Mouse (Mus musculus): Measurements from ENCODE around the gene Palmd. TPM values are rescaled to one million over a fixed set of nuclear protein-coding genes. Genes with fewer than 3 reads are reported as not detected.

Gene Palmd
- polyA plus RNA-seq, 1 experiment from 2014 or later: 15.9 TPM

DNA sequence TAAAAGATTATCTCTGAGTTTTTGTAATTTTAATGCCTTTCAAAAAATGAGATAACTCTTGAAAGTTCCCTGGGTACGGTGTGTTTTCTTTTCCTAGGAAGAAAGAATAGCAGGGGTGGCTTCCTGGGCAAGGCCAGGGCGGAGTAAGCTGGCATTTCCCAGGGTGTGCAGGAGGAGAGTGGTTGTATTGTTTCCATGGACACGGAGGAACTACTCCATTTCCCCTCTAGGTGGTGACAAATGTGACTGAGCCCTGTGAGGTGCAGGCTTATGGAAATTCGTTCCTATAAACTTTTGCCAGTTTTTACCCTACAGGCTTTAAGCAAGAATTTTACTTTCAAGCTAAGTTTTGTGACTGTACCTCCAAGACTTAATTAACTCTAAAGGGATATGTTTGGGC lies 2.6 kb downstream of the Palmd start:
- peaks cover 9% of the 10 kb centered on the region; the same call in 1 of the 2 replicates for H3K4me1 ChIP-seq (ENCODE audit: control insufficient read depth, insufficient read depth, low read length)
- H3K27ac ChIP-seq (ENCODE audit: low read depth, low read length): no peak overlapping the region
- H3K4me2 ChIP-seq (ENCODE audit: low read length): peak overlapping the region; percentile 52; the same call in 1 of the 2 replicates
- no peaks in the 10 kb centered on the region for H3K36me3 ChIP-seq (ENCODE audit: control insufficient read depth, insufficient read depth, low read length)
- ATAC-seq (peak; percentile 75), DNase-seq (ENCODE audit: low spot score) (peak; percentile 81)
- H3K9ac ChIP-seq (ENCODE audit: low read length): no peak overlapping the region
- WGBS: 13% methylated on average over 4 of the region's 4 CpGs
- no peaks in the 10 kb centered on the region for H3K9me3 ChIP-seq (replicated peaks; ENCODE audit: control insufficient read depth, low read length)
- H3K27me3 ChIP-seq (replicated peaks; ENCODE audit: control insufficient read depth, insufficient read depth, low read length): no peaks in the 10 kb centered on the region
- no peak overlapping the region for H3K4me3 ChIP-seq (ENCODE audit: low read depth, low read length)

DNA sequence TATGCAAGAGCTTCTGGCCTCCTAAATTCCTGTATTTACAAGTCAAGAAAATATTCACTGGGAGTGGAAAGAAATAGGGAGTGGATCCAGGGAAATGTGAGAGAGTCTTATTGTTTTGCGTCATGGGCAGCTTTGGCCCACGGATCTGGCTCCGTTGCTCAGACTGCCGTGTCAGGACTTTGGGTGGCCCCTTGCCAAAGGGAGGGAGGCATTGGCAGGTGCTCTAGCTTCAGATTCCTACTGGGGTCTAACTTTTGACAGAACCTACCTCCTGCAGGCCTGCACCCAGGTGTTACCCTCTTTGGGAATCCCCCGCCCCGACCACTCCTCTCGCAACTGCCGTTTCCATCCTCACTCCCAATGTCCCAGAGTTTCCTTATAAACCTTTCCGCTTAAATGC lies 4.4 kb downstream of the Palmd start:
- Histone ChIP-seq H3K27me3 (replicated peaks; ENCODE audit: control insufficient read depth, insufficient read depth, low read length) (no peaks in the 10 kb centered on the region), H3K36me3 (ENCODE audit: control insufficient read depth, insufficient read depth, low read length) (no peaks in the 10 kb centered on the region), H3K9ac (ENCODE audit: low read length) (no peak overlapping the region), H3K9me3 (replicated peaks; ENCODE audit: control insufficient read depth, low read length) (no peaks in the 10 kb centered on the region), H3K4me3 (ENCODE audit: low read depth, low read length) (no peak overlapping the region), H3K4me2 (ENCODE audit: low read length) (no peak overlapping the region), H3K27ac (ENCODE audit: low read depth, low read length) (no peak overlapping the region), H3K4me1 (ENCODE audit: control insufficient read depth, insufficient read depth, low read length) (peaks cover 7% of the 10 kb centered on the region; the same call in 1 of the 2 replicates)
- WGBS: 81% methylated on average over 9 of the region's 9 CpGs
- ATAC-seq (no peak), DNase-seq (ENCODE audit: low spot score) (no peak)

DNA sequence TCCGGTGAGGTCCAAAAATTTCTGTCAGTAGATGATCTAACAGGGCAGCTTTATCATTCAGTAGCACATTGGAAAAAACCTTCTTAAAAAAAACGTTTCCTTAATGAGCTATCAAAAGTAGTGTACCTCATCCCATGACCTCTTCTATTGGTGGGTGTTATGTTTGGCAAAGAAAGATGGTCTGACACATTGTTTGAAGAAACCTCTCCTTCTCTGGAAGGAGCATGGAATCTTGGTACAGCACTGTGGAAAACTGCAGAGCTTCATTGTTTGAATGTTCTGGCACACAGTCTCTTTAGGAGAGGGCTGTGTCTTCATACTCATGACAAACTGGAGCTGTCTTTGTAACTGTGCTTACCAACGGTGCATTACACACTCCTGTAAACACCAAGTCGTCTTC lies 5.6 kb downstream of the Palmd start:
- no peaks in the 10 kb centered on the region for H3K36me3 ChIP-seq (ENCODE audit: control insufficient read depth, insufficient read depth, low read length)
- no peak overlapping the region for H3K4me2 ChIP-seq (ENCODE audit: low read length)
- H3K27ac ChIP-seq (ENCODE audit: low read depth, low read length): no peak overlapping the region
- H3K4me1 ChIP-seq (ENCODE audit: control insufficient read depth, insufficient read depth, low read length): peaks cover 6% of the 10 kb centered on the region; the same call in 1 of the 2 replicates
- no peaks in the 10 kb centered on the region for H3K27me3 ChIP-seq (replicated peaks; ENCODE audit: control insufficient read depth, insufficient read depth, low read length)
- ATAC-seq: no peak
- no peaks in the 10 kb centered on the region for H3K9me3 ChIP-seq (replicated peaks; ENCODE audit: control insufficient read depth, low read length)
- no peak for DNase-seq (ENCODE audit: low spot score)
- no peak overlapping the region for H3K9ac ChIP-seq (ENCODE audit: low read length)
- 71% methylated on average over 4 of the region's 4 CpGs for WGBS
- H3K4me3 ChIP-seq (ENCODE audit: low read depth, low read length): no peak overlapping the region

DNA sequence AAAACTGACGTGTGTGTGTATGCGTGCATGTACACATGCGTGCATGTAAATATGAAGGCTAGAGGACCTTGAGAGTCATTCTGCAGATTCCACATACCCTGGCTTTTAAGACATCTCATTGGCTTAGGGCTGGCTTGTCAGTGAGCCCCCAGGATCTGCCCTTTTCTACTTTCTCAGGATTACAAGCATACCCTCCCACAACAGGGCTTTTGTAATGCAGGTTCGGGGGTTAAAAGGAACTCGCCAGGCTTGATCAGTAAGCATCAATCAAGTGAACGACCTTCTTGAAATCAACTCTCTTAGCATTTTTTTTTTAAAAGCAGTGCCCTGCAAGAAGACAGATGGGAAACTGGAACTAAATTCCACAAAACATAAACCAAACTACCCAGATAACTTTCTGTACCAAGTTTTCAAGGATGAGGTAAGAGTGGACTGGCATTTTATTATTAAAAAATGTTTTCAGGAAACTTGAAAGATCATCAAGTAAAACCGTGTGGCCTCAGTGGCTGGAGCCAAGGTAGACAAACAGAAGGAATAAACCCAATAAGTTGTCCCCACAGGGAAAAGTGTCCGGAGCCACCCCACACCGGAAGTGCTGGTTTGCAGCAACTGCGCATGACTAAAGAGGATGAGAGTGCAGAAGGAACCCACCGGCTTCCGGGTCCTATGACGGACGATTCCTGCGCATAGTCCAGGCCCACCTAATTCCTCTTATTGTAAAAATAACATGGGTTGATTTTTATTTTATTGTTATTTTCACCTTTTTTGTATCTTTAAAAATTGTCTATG lies 7.2 kb downstream of the Palmd start:
- Histone ChIP-seq H3K4me2 (ENCODE audit: low read length) (no peak overlapping the region), H3K4me3 (ENCODE audit: low read depth, low read length) (no peak overlapping the region), H3K9me3 (replicated peaks; ENCODE audit: control insufficient read depth, low read length) (no peaks in the 10 kb centered on the region), H3K36me3 (ENCODE audit: control insufficient read depth, insufficient read depth, low read length) (no peaks in the 10 kb centered on the region), H3K9ac (ENCODE audit: low read length) (no peak overlapping the region), H3K4me1 (ENCODE audit: control insufficient read depth, insufficient read depth, low read length) (peaks cover under 1% of the 10 kb centered on the region; the same call in 1 of the 2 replicates), H3K27me3 (replicated peaks; ENCODE audit: control insufficient read depth, insufficient read depth, low read length) (no peaks in the 10 kb centered on the region), H3K27ac (ENCODE audit: low read depth, low read length) (no peak overlapping the region)
- ATAC-seq: no peak
- no peak for DNase-seq (ENCODE audit: low spot score)
- WGBS: 72% methylated on average over 15 of the region's 15 CpGs

- Histone ChIP-seq H3K27ac (ENCODE audit: low read depth, low read length) (no peak overlapping the region), H3K36me3 (ENCODE audit: control insufficient read depth, insufficient read depth, low read length) (no peaks in the 10 kb centered on the region), H3K27me3 (replicated peaks; ENCODE audit: control insufficient read depth, insufficient read depth, low read length) (no peaks in the 10 kb centered on the region), H3K4me2 (ENCODE audit: low read length) (no peak overlapping the region), H3K4me1 (ENCODE audit: control insufficient read depth, insufficient read depth, low read length) (no peaks in the 10 kb centered on the region), H3K9ac (ENCODE audit: low read length) (no peak overlapping the region), H3K4me3 (ENCODE audit: low read depth, low read length) (no peak overlapping the region), H3K9me3 (replicated peaks; ENCODE audit: control insufficient read depth, low read length) (no peaks in the 10 kb centered on the region)
- ATAC-seq (no peak), DNase-seq (ENCODE audit: low spot score) (no peak)
- 71% methylated on average over 2 of the region's 2 CpGs for WGBS
Measured at GRCm38 (mm10) chr3:116960414-116960813, 8.4 kb downstream of the Palmd start.

GRCm38 (mm10) chr3:116955061-116955460 lies 13.7 kb downstream of the Palmd start:
- Histone ChIP-seq H3K4me2 (ENCODE audit: low read length) (no peak overlapping the region), H3K9ac (ENCODE audit: low read length) (no peak overlapping the region), H3K4me3 (ENCODE audit: low read depth, low read length) (no peak overlapping the region), H3K36me3 (ENCODE audit: control insufficient read depth, insufficient read depth, low read length) (peaks cover 2% of the 10 kb centered on the region; the same call in 1 of the 2 replicates), H3K9me3 (replicated peaks; ENCODE audit: control insufficient read depth, low read length) (no peaks in the 10 kb centered on the region), H3K27ac (ENCODE audit: low read depth, low read length) (no peak overlapping the region), H3K27me3 (replicated peaks; ENCODE audit: control insufficient read depth, insufficient read depth, low read length) (no peaks in the 10 kb centered on the region), H3K4me1 (ENCODE audit: control insufficient read depth, insufficient read depth, low read length) (no peaks in the 10 kb centered on the region)
- DNase-seq (ENCODE audit: low spot score) (no peak), ATAC-seq (no peak)
- 69% methylated on average over 6 of the region's 6 CpGs for WGBS

DNA sequence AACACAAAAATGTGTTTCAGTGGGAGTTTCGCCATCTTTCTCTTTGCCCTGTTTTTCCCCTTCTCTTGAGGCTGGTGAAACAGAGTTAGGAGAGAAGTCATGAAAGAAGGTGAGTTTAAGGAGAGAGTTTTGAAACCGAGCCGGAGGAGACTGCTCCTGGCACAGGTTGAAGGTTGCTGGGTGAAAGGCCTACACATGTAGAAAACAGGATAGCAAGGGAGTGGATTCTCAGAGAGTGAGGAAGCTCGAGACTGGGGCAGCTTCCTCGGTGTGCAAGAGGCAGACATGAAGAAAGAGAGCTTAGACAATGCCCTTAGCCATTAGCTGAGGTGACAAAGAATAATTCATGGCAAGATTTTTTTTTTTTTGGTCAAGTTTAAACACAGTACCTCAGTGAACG lies 15.4 kb downstream of the Palmd start:
- Histone ChIP-seq H3K9ac (ENCODE audit: low read length) (no peak overlapping the region), H3K4me1 (ENCODE audit: control insufficient read depth, insufficient read depth, low read length) (no peaks in the 10 kb centered on the region), H3K27me3 (replicated peaks; ENCODE audit: control insufficient read depth, insufficient read depth, low read length) (no peaks in the 10 kb centered on the region), H3K4me3 (ENCODE audit: low read depth, low read length) (no peak overlapping the region), H3K36me3 (ENCODE audit: control insufficient read depth, insufficient read depth, low read length) (peaks cover 2% of the 10 kb centered on the region; the same call in 1 of the 2 replicates), H3K4me2 (ENCODE audit: low read length) (no peak overlapping the region), H3K27ac (ENCODE audit: low read depth, low read length) (no peak overlapping the region), H3K9me3 (replicated peaks; ENCODE audit: control insufficient read depth, low read length) (no peaks in the 10 kb centered on the region)
- ATAC-seq (no peak), DNase-seq (ENCODE audit: low spot score) (no peak)
- 88% methylated on average over 6 of the region's 6 CpGs for WGBS

GRCm38 (mm10) chr3:116952242-116952899 lies 16.4 kb downstream of the Palmd start:
- Histone ChIP-seq H3K27me3 (replicated peaks; ENCODE audit: control insufficient read depth, insufficient read depth, low read length) (no peaks in the 10 kb centered on the region), H3K36me3 (ENCODE audit: control insufficient read depth, insufficient read depth, low read length) (peaks cover 2% of the 10 kb centered on the region; the same call in 1 of the 2 replicates), H3K4me1 (ENCODE audit: control insufficient read depth, insufficient read depth, low read length) (no peaks in the 10 kb centered on the region), H3K27ac (ENCODE audit: low read depth, low read length) (no peak overlapping the region), H3K9ac (ENCODE audit: low read length) (no peak overlapping the region), H3K4me2 (ENCODE audit: low read length) (no peak overlapping the region), H3K4me3 (ENCODE audit: low read depth, low read length) (no peak overlapping the region), H3K9me3 (replicated peaks; ENCODE audit: control insufficient read depth, low read length) (no peaks in the 10 kb centered on the region)
- WGBS: 85% methylated on average over 8 of the region's 8 CpGs
- no peak for ATAC-seq
- DNase-seq (ENCODE audit: low spot score): no peak

- Histone ChIP-seq H3K4me3 (ENCODE audit: low read depth, low read length) (no peak overlapping the region), H3K27ac (ENCODE audit: low read depth, low read length) (no peak overlapping the region), H3K36me3 (ENCODE audit: control insufficient read depth, insufficient read depth, low read length) (peaks cover 2% of the 10 kb centered on the region; the same call in 1 of the 2 replicates), H3K9ac (ENCODE audit: low read length) (no peak overlapping the region), H3K9me3 (replicated peaks; ENCODE audit: control insufficient read depth, low read length) (no peaks in the 10 kb centered on the region), H3K27me3 (replicated peaks; ENCODE audit: control insufficient read depth, insufficient read depth, low read length) (no peaks in the 10 kb centered on the region), H3K4me1 (ENCODE audit: control insufficient read depth, insufficient read depth, low read length) (no peaks in the 10 kb centered on the region), H3K4me2 (ENCODE audit: low read length) (no peak overlapping the region)
- 93% methylated on average over 3 of the region's 3 CpGs for WGBS
- no peak for ATAC-seq
- no peak for DNase-seq (ENCODE audit: low spot score)
Measured at GRCm38 (mm10) chr3:116951489-116951888, 17.3 kb downstream of the Palmd start.

All from forebrain, embryonic 14.5 days (tissue).